Mouse (Mus musculus) midbrain, postnatal 0 days (tissue): ENCODE measurements at regions not wholly inside any gene's neighbourhood (a gene's known extent, or its start where the extent isn't known, plus 50 kb on each side); places are given as distances from the start of the nearest gene placed in this dataset.
A peak's percentile ranks its signal among the peaks of the same experiment; 100 is the strongest.

ENCODE experiments used
- ATAC-seq: fragments of 200-750 bp; cut with Nextera tagmentation; 2 replicates; pipeline ENCODE4 v1.8.0; 2017; ENCODE audit warnings: moderate number of reproducible peaks, mild to moderate bottlenecking, moderate TSS enrichment, moderate library complexity; ENCODE audit not compliant: low FRiP score
- DNase-seq: peaks from one replicate; pipeline ENCODE4 v3.0.0-alpha.2; 2015; ENCODE audit warnings: low spot score
- H3K27ac ChIP-seq: fragments of 300-500 bp; sonication (generic); 2 replicates; pipeline ENCODE4 v1.5.1; 2014; ENCODE audit warnings: low read depth, mild to moderate bottlenecking, low read length, mixed read lengths
- H3K27me3 ChIP-seq: fragments of 300-500 bp; sonication (generic); 2 replicates; pipeline ENCODE4 v1.6.1; 2014; ENCODE audit warnings: low read length, control low read depth, mixed read lengths; ENCODE audit not compliant: insufficient read depth
- H3K36me3 ChIP-seq: fragments of 300-500 bp; sonication (generic); 2 replicates; pipeline ENCODE4 v1.6.1; 2014; ENCODE audit warnings: low read length, control low read depth, mixed read lengths; ENCODE audit not compliant: insufficient read depth
- H3K4me1 ChIP-seq: fragments of 300-500 bp; sonication (generic); 2 replicates; pipeline ENCODE4 v1.6.1; 2014; ENCODE audit warnings: mild to moderate bottlenecking, control low read depth, antibody characterized with exemption, low read length, mixed read lengths; ENCODE audit not compliant: insufficient read depth
- H3K4me2 ChIP-seq: fragments of 300-500 bp; sonication (generic); 2 replicates; pipeline ENCODE4 v1.6.1; 2014; ENCODE audit warnings: low read depth, mild to moderate bottlenecking, low read length, mixed read lengths; ENCODE audit not compliant: poor library complexity, severe bottlenecking
- H3K4me3 ChIP-seq: fragments of 300-500 bp; sonication (generic); 2 replicates; pipeline ENCODE4 v1.5.1; 2014; ENCODE audit warnings: low read depth, mild to moderate bottlenecking, low read length, moderate library complexity
- H3K9ac ChIP-seq: fragments of 300-500 bp; sonication (generic); replicated peaks from 2 replicates; pipeline ENCODE4 v1.6.1; 2014; ENCODE audit warnings: mild to moderate bottlenecking, low read length, moderate library complexity, mixed read lengths; ENCODE audit not compliant: poor library complexity, severe bottlenecking
- H3K9me3 ChIP-seq: fragments of 300-500 bp; sonication (generic); 2 replicates; pipeline ENCODE4 v1.6.1; 2016; ENCODE audit warnings: low read length, control low read depth
- CTCF ChIP-seq: IDR thresholded peaks from 2 replicates; pipeline ENCODE4 v1.5.1; 2016; ENCODE audit warnings: antibody characterized with exemption, mild to moderate bottlenecking
- WGBS: fragments of 180-500 bp; shearing (Covaris S2); extraction: QIAGEN DNeasy Blood & Tissue Kit; methylation state at CpG from one replicate; pipeline ENCODE4 v1.1.7; 2014; 5-methylcytosine and 5-hydroxymethylcytosine counted together

DNA sequence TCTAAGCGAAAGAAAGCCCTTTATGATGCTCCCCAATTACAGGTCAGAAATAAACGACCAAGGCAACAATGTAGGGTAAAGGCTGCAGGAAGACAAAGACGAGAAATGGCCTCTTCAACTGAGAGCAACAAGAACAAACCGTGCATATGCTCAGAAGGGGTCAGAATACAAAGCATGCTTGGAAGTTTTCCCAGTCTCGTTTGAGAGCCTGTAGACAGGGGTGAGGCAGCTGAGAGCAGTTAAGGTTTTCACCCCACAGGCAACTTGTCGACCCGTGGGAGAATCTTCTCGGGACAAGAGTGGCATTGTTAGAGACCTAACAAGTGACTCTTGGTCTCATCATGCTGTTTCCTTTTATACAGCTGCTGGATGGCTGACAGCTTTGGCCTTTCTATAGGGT is 255.4 kb downstream of the Lmo4 start:
- no peaks in the 10 kb centered on the region for H3K36me3 ChIP-seq
- no peaks in the 10 kb centered on the region for H3K9me3 ChIP-seq
- no peaks in the 10 kb centered on the region for H3K27me3 ChIP-seq
- DNase-seq, result peak; percentile 54
- TF ChIP-seq CTCF, result no peak
- ATAC-seq, result no peak
- no peak overlapping the region for H3K4me2 ChIP-seq
- H3K27ac ChIP-seq, result no peak overlapping the region
- no peak overlapping the region for H3K9ac ChIP-seq
- 36% methylated on average over 8 of the region's 8 CpGs for WGBS
- no peaks in the 10 kb centered on the region for H3K4me1 ChIP-seq
- H3K4me3 ChIP-seq, result no peak overlapping the region

GRCm38 (mm10) chr3:143949026-143949637 is 255.9 kb downstream of the Lmo4 start:
- 82% methylated on average over 11 of the region's 11 CpGs for WGBS
- H3K9me3 ChIP-seq, result no peaks in the 10 kb centered on the region
- no peak overlapping the region for H3K9ac ChIP-seq
- H3K27me3 ChIP-seq, result no peaks in the 10 kb centered on the region
- no peak overlapping the region for H3K4me3 ChIP-seq
- DNase-seq, result no peak
- H3K4me2 ChIP-seq, result no peak overlapping the region
- no peak overlapping the region for H3K27ac ChIP-seq
- TF ChIP-seq CTCF, result peak; percentile 32
- no peaks in the 10 kb centered on the region for H3K4me1 ChIP-seq
- no peaks in the 10 kb centered on the region for H3K36me3 ChIP-seq
- ATAC-seq, result no peak

GRCm38 (mm10) chr3:143947938-143948267 is 257.1 kb downstream of the Lmo4 start:
- ATAC-seq (no peak), DNase-seq (no peak)
- no peak for TF ChIP-seq CTCF
- Histone ChIP-seq H3K4me2 (no peak overlapping the region), H3K27ac (no peak overlapping the region), H3K36me3 (no peaks in the 10 kb centered on the region), H3K9me3 (no peaks in the 10 kb centered on the region), H3K4me3 (no peak overlapping the region), H3K27me3 (no peaks in the 10 kb centered on the region), H3K4me1 (no peaks in the 10 kb centered on the region), H3K9ac (no peak overlapping the region)
- 69% methylated on average over 3 of the region's 3 CpGs for WGBS

DNA sequence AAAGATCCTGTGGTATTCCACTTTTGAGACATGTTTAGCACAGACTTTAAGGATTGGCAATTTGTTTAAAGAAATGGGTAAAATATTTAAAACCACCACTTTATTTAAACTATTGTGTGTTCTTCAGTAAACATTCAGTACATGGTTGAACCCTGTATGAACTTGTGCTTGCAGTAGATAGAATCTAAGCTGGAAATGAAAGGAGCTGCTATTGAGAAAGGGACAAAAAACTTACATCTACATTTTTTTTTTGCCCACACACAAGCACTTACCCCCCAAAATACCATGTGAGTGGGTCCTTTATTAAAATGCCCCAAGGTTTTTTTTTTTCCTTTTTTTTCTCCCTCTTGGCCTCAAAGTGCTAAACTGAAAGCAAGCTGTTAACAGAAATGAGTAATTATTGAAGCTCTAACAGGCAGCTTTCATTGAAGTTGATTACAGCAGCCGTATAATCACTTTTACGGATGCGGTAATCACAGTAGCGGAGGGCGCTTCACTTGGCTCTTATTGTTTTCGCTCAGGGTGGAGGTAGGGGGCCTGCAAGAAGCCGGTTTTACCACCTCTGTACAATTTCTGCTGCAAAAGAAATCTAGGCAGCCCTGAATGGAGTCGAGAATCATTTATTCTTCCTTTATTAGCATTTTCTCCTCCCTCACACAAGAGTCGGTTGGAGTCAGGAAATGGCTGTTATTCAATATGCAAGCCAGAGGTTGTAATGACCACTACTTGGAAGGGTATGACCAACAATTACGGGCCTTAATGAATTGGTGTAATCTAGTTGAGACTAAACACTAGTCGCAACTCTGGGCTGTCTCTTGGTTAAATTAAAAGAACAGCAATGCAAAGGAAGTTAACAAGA is 257.7 kb downstream of the Lmo4 start:
- no peak for TF ChIP-seq CTCF
- DNase-seq, result peak; percentile 17

GRCm38 (mm10) chr3:143939068-143939709 is 265.8 kb downstream of the Lmo4 start:
- no peak for DNase-seq
- Histone ChIP-seq H3K9ac (no peak overlapping the region), H3K4me2 (no peak overlapping the region), H3K4me1 (no peaks in the 10 kb centered on the region), H3K27me3 (no peaks in the 10 kb centered on the region), H3K27ac (no peak overlapping the region), H3K4me3 (no peak overlapping the region), H3K9me3 (no peaks in the 10 kb centered on the region), H3K36me3 (no peaks in the 10 kb centered on the region)
- 88% methylated on average over 3 of the region's 3 CpGs for WGBS
- no peak for TF ChIP-seq CTCF
- peak; percentile 49; the same call in 1 of the 2 replicates for ATAC-seq

More for the DNA sequence above, 257.7 kb downstream of the Lmo4 start:
- H3K4me1 ChIP-seq, result no peaks in the 10 kb centered on the region
- no peaks in the 10 kb centered on the region for H3K27me3 ChIP-seq
- H3K9me3 ChIP-seq, result no peaks in the 10 kb centered on the region
- 34% methylated on average over 11 of the region's 11 CpGs for WGBS
- no peak overlapping the region for H3K4me2 ChIP-seq
- no peak overlapping the region for H3K4me3 ChIP-seq
- no peaks in the 10 kb centered on the region for H3K36me3 ChIP-seq
- H3K27ac ChIP-seq, result no peak overlapping the region
- H3K9ac ChIP-seq, result no peak overlapping the region
- ATAC-seq, result no peak

DNA sequence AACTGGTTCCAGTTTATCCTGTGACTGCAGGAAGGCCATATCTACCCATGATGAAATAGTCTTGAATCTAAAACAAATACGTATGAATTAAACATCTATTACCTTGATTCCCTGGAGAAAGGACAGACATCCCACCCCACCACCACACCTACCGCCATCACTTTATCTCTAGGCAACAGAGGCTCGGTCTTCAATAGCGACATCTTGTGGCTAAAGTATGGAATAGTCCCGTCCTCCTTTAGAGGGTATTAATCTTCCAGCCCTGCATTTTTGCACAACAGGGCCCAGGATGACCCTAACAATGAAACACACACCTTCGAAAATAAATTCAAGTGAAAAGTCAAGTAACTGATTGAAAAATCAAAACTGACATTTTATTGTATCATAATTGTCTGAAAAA is 279.7 kb downstream of the Lmo4 start:
- no peak overlapping the region for H3K4me3 ChIP-seq
- H3K9ac ChIP-seq, result no peak overlapping the region
- H3K36me3 ChIP-seq, result no peaks in the 10 kb centered on the region
- WGBS, result 50% methylated on average over 6 of the region's 6 CpGs
- TF ChIP-seq CTCF, result peak; percentile 41
- no peaks in the 10 kb centered on the region for H3K27me3 ChIP-seq
- H3K4me2 ChIP-seq, result no peak overlapping the region
- DNase-seq, result no peak
- H3K27ac ChIP-seq, result no peak overlapping the region
- no peaks in the 10 kb centered on the region for H3K9me3 ChIP-seq
- ATAC-seq, result no peak
- no peaks in the 10 kb centered on the region for H3K4me1 ChIP-seq
